Mouse (Mus musculus) ES-Bruce4 (cell line): ENCODE data around the gene Phka1.

Experiments used
- CTCF ChIP-seq: IDR thresholded peaks from one replicate; pipeline ENCODE4 v1.8.1; 2011; ENCODE audit warnings: low read depth, low read length
- EP300 ChIP-seq: IDR thresholded peaks from 2 replicates; pipeline ENCODE4 v1.6.1; 2011; ENCODE audit warnings: low read depth, low read length; ENCODE audit not compliant: insufficient read depth
- POLR2A ChIP-seq: IDR thresholded peaks from one replicate; pipeline ENCODE4 v1.8.1; 2011; ENCODE audit warnings: low read length; ENCODE audit not compliant: insufficient read depth

DNA sequence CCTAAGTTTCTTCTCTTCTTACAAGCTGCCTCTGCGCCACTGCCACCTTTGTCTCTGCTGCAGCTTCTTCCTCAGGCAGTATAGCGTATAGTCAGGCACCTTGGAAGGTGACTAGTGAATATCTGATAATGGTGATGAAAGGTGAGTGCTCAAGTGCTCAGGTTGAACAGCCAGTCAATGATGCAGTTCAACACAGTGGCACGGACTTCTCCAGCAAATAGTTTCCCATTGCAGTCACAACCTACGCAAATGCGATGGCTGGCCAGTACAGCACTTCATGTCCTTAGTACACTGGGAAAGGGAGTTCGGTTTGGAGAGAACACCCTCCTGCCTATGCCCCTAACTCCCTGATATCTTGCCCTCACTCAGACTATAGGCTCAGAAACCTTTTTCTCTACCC lies 1.1 kb upstream of the Phka1 start:
- TF ChIP-seq CTCF: no peak
- TF ChIP-seq POLR2A: no peak
- TF ChIP-seq EP300: no peak
